Mouse (Mus musculus) cerebellum, adult 9-10 months (tissue): ENCODE measurements around the gene Cwc27.

Experiments
- DNase-seq: peaks from one replicate; pipeline ENCODE4 v3.0.0; 2022

Cwc27 gene

DNA sequence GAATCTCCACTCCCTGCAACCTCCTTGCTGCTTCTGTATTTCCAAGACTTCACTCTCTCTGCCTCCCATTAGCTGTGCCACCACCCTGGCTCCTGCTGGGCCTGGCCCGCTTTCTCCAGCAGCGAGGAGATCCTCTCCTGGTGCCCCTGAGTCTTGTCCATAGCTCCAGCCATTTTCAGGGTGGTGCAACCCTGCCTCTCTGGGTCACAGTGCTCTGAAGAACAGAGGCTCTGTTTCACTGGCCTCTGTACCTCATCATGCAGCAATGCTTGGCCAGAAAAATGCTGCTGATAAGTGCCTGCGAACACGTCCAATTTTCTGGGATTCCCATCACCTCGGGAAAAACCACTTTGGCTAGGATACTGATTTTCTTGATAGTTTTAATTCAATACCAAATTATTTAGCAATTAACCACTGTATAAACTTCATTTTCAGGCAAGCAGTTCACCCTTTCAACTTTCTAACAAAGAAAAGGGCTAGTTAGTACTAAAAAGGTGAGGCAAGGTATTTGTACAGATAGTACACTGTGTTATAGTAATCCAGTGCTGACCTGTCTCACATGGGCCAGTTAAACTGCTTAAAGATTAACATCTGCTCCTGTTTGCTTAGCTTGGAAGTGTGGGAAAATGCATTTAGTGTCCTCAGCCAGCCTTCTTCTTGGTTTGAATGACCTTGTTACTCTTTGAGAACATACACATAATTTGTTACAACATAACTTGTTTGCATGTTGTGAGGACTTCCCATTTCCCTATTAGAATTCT is 176.1 kb downstream of the Cwc27 start:
- no peak for DNase-seq

DNA sequence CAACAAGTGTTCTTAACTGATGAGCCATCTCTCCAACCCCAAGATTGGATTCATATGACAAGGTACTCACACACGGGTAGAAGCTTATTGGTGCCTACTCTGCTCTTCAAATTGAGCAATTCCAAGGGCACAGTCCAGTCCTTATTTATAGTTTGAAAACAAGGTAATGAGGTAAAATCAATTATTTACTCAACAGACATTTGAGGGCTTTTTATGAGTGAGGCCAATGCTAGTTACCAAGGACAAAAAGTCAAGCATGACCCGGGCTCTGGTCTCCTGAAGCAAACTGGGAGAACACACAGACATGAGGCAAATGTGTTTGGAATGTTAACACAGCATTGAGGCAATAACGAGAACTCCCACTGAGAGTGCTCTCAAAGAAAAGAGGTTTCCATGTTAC is 178.0 kb downstream of the Cwc27 start:
- DNase-seq = no peak

- no peak for DNase-seq
Observed at GRCm38 (mm10) chr13:104635965-104636462, 180.9 kb downstream of the Cwc27 start.

- no peak for DNase-seq
Observed at GRCm38 (mm10) chr13:104634708-104635107, 182.2 kb downstream of the Cwc27 start.

- DNase-seq = no peak
Observed at GRCm38 (mm10) chr13:104632427-104633167, 184.3 kb downstream of the Cwc27 start.

- DNase-seq = no peak
Observed at GRCm38 (mm10) chr13:104631621-104632205, 185.2 kb downstream of the Cwc27 start.

DNA sequence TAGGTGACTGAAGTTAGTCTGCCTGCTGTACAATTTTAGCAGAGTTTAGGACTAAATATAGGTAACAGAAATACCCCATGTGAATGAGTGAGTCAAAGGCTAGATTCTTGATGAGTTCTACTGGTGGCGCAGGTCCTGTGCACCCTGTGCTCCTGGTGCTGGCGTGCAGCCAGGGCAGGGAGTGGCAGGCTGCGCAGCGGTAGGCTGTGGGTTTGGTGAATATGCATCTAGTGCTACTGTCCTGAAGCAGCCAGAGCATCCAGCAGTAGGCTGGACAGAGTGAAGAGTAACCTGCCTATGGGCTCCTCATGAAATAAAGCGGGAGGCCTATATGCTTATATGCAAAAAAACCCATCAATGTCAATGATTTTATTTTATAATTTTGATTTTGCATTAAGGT is 186.1 kb downstream of the Cwc27 start:
- no peak for DNase-seq

DNA sequence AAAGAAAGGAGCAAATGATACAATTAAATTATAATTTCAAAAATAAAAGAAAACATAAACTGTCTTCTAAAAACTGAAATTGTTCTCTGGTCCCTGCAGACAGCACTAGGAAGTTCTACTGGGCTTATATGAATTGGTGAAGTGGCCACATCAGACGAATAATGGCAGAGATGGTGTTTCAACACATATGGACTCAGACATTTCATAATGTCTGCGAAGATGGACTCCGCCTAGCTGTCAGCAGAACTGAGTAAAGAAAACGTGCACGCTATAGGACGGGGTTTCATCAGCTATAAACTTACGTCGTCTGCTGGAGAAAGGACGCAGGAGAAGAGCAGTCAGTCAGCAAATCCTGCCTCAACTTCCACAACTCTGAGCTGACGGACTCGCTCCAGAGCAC is 187.3 kb downstream of the Cwc27 start:
- DNase-seq = no peak

GRCm38 (mm10) chr13:104628019-104628418 is 188.9 kb downstream of the Cwc27 start:
- no peak for DNase-seq

- DNase-seq = no peak
Observed at GRCm38 (mm10) chr13:104627169-104627909, 189.6 kb downstream of the Cwc27 start.

- no peak for DNase-seq
Observed at GRCm38 (mm10) chr13:104623130-104623891, 193.6 kb downstream of the Cwc27 start.

GRCm38 (mm10) chr13:104622102-104622743 is 194.7 kb downstream of the Cwc27 start:
- no peak for DNase-seq

DNA sequence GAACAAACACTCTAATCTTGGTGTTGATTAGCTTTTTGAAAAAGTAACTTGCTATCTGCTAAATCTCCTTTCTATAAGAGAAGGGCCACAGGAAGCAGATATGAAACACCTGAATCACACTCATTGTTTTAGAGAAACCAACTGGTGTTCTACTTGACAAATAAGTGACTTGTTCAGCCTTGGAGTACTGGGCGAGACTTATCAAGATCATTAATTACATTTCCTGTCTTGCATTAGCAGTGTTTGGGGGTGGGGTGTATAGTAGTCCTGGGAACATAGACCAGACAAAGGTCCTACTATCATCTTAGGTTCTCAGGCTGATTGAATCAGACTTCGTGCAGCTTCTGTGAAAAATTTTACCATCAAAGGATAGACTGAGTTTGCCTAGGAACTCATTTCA is 196.5 kb downstream of the Cwc27 start:
- DNase-seq = no peak

- DNase-seq = no peak
Observed at GRCm38 (mm10) chr13:104619503-104620288, 197.2 kb downstream of the Cwc27 start.

GRCm38 (mm10) chr13:104617201-104617600 is 199.7 kb downstream of the Cwc27 start:
- no peak for DNase-seq

DNA sequence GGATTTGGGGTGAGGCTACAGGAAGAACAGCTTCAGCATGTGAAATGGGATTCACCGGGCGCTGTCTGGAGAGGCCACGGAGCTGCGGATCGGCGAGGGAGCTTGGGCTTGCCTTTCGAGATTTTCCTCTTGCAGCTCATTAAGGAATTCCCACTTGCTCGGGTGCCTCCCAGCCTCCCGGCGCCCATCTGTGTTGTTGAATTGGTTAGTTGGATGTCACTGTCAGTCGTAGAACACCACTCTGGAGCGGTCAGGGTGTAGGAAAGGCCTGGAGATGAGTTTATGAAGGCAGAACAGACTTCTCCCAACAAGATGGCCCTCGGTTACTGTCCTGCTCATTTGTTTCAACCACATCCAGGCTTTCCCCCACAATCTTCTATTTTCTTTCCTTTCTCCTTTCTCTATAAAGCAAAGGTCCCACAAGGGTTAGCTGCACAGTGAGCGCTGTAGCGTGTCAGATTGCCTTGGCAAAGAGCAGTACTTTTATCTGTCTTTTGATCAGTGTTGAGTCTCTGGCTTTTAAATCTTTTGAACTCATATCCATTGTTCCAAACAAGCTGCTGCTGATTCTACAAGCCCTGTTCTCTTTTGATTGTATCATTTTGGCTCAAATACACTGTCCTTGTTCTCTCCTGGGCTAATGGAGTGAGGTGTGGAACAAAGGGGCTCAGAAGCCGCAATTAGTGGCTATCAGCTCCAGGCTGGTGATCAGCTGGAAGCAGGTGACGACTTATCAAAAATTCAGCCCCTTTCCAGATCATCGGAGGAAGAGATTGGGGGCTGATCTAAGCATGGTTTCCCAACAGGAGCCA is 200.7 kb downstream of the Cwc27 start:
- DNase-seq = no peak

- DNase-seq = no peak
Observed at GRCm38 (mm10) chr13:104615111-104615510, 201.8 kb downstream of the Cwc27 start.

DNA sequence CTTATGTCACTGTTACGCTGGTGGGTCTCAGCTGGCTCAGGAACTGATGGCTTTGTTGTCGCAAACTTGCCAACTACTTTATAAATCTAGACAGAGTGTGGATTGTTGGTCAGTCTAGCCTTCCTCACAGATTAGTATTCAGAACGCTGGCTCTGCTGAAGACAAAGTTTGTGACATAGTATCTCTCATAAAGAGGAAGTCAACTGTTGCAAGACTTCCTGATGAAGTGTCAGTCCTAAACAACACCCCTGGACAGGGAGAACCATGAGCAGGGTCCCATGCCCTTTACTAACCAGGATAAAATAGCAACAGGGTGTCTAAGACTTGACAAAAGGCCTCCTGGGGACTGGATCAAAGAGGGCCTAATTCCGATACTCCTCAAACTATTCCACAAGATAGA is 205.6 kb downstream of the Cwc27 start:
- DNase-seq = no peak

GRCm38 (mm10) chr13:104610210-104611111 is 206.5 kb downstream of the Cwc27 start:
- no peak for DNase-seq
